Mouse (Mus musculus) c-Kit-positive CD71-negative TER-119-negative erythroid progenitor cells, embryonic 14.5 days (primary cell): Measurements from ENCODE around the gene Cav1.
A peak's percentile ranks its signal among the peaks of the same experiment; 100 is the strongest.

Source experiments
- DNase-seq: peaks from one replicate; pipeline ENCODE4 v3.0.0-alpha.2; 2013; ENCODE audit warnings: low read depth

Gene Cav1

DNA sequence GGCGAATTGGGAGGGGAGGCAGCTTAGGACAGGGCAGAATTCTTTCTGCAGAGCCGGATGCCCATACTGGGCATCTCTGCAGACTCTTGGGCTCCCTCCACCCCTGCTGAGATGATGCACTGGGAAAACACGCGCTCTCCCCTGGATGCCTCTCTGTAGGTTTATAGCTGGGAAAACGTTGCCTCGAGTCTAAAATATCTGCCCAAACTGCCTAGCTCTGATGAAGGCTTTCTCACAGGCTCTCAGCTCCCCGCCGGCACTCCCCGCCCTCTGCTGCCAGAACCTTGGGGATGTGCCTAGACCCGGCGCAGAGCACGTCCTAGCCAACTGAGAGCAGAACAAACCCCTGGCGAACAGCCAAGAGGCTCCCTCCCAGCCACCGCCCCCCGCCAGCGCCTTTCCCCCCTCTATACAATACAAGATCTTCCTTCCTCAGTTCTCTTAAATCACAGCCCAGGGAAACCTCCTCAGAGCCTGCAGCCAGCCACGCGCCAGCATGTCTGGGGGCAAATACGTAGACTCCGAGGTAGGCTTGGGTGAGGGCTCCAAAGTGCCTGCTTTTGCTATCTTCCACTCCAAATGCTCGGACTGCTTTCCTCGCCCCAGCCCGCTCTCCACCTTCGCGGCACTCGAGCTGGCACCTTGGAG is at the start of gene Cav1:
Cav1 (plus strand) TSS at position 382 of the 648 bp plus-strand sequence.
- DNase-seq: no peak

- DNase-seq: no peak
Measured at GRCm38 (mm10) chr6:17258142-17258541, 48.0 kb upstream of the Cav1 start.

GRCm38 (mm10) chr6:17258911-17259310 is 47.2 kb upstream of the Cav1 start:
- no peak for DNase-seq

- no peak for DNase-seq
Measured at GRCm38 (mm10) chr6:17262786-17263185, 43.3 kb upstream of the Cav1 start.

DNA sequence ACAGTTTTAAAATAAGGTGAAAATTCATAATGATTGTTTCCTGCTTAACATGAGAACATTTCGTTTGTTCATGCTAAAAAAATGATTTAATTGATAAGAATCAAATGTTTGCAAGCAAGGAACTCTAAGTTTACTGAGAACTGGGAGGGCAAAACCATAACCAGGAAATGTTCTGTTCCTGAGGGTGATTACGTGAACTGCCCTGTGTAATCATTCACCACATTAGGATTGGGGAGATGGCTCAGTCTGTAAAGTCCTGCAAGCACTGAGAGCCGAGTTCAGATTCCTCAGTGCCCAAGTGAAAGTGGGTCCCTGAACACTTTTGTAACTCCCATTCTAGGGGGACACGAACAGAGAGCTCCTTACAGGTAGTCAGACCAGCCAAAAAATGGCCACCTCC is 41.1 kb upstream of the Cav1 start:
- no peak for DNase-seq

DNA sequence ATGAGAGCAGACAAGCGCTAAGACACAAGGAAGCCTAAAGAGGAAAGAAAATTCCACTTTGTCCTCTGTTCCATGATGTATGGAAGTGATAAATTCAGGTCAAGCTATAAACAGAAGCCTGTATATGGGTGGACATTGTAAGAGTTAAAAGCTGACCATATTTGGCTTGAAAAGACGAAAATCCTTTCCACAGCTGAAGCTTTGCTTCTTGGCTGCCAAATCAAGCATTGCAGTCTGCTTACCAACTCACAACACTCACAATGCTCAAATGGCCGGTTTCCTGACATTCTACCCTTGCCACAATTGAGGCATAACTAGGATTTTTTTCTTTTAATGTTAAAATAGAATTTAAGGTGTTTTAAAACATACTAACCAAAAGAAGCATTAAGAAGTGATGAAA is 39.7 kb upstream of the Cav1 start:
- DNase-seq: no peak

GRCm38 (mm10) chr6:17278366-17278765 is 27.8 kb upstream of the Cav1 start:
- DNase-seq: no peak

- DNase-seq: peak; percentile 38
Measured at GRCm38 (mm10) chr6:17280939-17281756, 25.0 kb upstream of the Cav1 start, which contains the start of gene Cav2. Gene Cav2, plus strand, starts transcription at chr6:17281185.

- DNase-seq: peak; percentile 32
Measured at GRCm38 (mm10) chr6:17281757-17282092, 24.4 kb upstream of the Cav1 start.

- DNase-seq: no peak
Measured at GRCm38 (mm10) chr6:17282159-17282558, 24.0 kb upstream of the Cav1 start.

- DNase-seq: no peak
Measured at GRCm38 (mm10) chr6:17283834-17284233, 22.3 kb upstream of the Cav1 start.

DNA sequence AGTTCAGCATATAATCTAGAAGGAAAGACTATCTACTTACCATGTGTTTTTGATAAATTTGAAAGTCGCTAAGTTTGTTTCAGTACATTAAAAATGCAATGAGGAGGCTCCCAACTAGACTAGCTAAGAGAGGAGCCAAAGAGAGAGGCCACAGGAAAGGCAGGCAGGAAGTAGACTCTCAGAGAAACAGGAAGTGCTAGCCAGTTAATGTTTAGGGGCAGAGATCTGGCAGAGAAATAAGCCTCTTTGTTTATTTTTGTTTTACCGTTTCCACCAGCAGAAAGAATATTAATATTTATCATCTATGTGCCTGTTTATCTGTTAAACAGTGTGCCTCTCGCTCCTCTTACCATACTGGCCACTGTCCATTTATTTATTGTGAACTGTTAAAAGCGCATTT is 19.8 kb upstream of the Cav1 start:
- DNase-seq: no peak

- DNase-seq: no peak
Measured at GRCm38 (mm10) chr6:17295116-17295515, 11.0 kb upstream of the Cav1 start.

DNA sequence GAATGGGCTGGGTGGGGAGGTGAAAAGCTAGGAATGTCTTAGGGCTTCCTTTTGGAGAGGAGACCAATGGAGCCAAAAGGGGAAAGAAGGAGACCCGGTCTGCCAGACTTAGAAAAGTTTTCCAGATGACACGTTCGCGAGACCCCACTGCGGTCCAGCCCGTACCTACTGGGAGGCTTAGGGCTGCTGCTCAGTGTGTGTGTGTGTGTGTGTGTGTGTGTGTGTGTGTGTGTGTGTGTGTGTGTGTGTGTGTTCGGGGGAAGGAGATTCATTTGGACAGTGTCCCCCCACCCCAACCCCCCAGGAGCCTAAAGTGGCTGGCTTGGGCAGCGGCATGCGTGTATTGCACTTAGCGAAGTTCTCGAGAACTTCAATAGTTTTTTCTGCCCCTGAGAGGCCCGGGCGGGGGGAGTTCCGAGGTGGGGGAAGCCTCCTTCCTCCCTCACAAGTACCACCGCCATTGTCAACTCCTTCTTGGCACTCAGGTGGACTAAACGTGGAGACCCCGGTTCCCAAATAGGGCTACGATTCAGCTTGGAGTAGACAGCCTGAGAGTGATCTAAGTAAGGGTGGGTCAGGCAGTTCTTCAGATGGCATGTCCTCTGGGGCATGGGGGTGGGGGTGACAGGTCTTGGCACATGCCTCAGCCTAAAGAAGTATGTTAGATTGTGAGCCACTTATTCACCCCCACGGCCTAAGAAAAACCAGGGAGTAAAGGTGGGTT is 629 bp downstream of the Cav1 start:
- DNase-seq: no peak

- no peak for DNase-seq
Measured at GRCm38 (mm10) chr6:17307461-17308115, 1.5 kb downstream of the Cav1 start.

GRCm38 (mm10) chr6:17308661-17309060 is 2.5 kb downstream of the Cav1 start:
- no peak for DNase-seq

DNA sequence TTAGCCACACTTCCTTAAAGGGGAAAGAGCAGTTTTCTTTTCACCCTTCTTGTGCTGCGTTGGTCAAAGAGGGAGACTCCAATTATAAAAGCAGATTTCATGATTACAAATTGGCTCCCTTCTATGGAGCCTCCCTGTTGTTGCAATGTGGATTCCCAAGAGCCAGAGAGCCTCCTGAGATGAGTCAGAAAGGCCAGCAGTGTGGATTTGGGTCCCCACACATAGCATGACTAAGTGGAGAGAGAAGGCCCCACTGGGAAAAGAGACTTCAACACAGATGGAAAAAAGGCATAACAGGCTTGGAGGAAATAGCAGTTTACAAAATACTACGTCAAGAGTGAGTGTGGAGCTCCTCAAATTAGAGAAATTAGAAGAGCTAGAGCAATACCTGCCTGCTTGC is 3.1 kb downstream of the Cav1 start:
- no peak for DNase-seq

DNA sequence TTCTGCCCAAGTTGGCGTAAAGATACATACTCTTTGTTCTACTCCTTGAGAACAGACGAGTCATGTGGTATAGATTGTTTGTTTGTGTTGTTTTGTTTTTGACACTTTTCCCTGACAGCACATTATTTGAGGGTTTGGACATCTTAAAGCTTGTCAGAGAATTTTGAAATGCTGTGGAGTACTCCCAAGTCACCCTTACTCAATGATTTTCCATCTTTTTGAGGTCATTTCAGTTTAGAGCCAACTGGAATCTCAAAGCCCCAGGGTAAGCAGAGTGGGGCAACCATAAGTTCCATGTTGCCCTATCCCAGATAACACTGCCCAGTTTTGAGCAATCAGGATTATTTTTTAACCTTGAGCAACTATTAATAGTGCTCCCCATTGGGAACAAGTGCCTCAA is 8.1 kb downstream of the Cav1 start:
- DNase-seq: no peak

GRCm38 (mm10) chr6:17314659-17315616 is 8.8 kb downstream of the Cav1 start:
- no peak for DNase-seq

- no peak for DNase-seq
Measured at GRCm38 (mm10) chr6:17316294-17317166, 10.4 kb downstream of the Cav1 start.
